Comparison of ENCODE assay signal across 8 mouse cellular contexts in the genomic region with DNA sequence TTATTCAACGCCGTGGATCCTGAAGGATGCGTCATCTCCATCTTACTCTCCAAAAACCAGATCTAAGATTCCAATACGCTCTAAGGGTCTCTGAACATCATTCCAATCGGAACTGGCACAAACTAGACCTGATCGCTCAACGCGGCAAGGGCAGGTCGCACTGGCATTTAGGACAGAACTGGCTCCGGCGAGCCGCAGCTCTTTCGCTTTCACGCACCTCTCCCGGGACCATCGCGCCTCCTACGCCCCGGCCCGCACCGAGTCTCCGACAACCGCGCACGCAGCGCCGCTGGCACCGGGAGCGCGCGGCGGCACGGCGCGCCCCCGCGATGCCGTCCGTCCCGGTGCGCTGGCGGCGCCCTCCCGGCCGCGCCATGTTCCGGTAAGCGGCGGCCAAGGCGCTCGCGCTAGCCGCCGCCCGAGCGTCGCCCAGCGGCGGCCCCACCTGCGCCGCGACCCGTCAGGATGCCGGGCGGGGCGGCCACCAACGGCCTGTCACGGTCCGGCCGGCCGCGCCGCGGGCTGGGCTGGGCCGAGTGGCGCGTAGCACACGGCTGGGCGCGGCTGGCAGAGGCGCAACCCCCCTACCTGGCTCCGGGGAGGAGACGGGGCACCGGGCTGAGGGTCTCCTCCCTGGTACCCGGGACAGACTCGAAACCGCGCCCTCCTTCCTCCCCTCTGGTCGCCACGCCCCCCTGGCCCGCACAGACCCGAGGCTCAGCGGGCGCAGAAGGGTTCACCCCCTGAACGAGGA. TPM values are rescaled to one million over a fixed set of nuclear protein-coding genes. Genes with fewer than 3 reads are reported as not detected.
DNase-seq lines count a peak whose midpoint lies in the region; ATAC-seq lines count a peak whose summit lies in the region.

No protein-coding gene starts in this region.

- no peaks in the 10 kb centered on the region for H3K27me3 ChIP-seq in limb, embryonic 11.5 days (ENCODE audit: control insufficient read depth, insufficient read depth, low read length)
- H3K27me3 ChIP-seq in midbrain, embryonic 14.5 days (ENCODE audit: control insufficient read depth, insufficient read depth, low read length): no peaks in the 10 kb centered on the region
- H3K27me3 ChIP-seq in stomach, embryonic 16.5 days (ENCODE audit: control insufficient read depth, insufficient read depth, low read length): no peaks in the 10 kb centered on the region

- DNase-seq in urinary bladder, postnatal 14 days (ENCODE audit: low spot score): peak; percentile 24
- no peak for DNase-seq in urinary bladder, postnatal 4 days (ENCODE audit: low spot score in 2 of 2)
- DNase-seq in cerebellum, adult 9-10 months: peak; percentile 55
- DNase-seq in frontal cortex, postnatal 36 days (ENCODE audit: low spot score in 2 of 2): peak; percentile 47 to 50
- peak; percentile 59 for DNase-seq in limb, embryonic 11.5 days (ENCODE audit: low spot score)
- peak; percentile 76 for DNase-seq in midbrain, embryonic 14.5 days

- H3K4me2 ChIP-seq in limb, embryonic 11.5 days (ENCODE audit: low read depth, severe bottlenecking): peak overlapping the region; percentile 89
- H3K4me2 ChIP-seq in midbrain, embryonic 14.5 days (ENCODE audit: low read length): peak overlapping the region; percentile 80
- peak overlapping the region; percentile 62 for H3K4me2 ChIP-seq in stomach, embryonic 16.5 days (ENCODE audit: low read depth, low read length)

- peak; percentile 27 for ATAC-seq in inflammation-experienced regulatory T-cells, adult 6 months
- ATAC-seq in limb, embryonic 11.5 days (ENCODE audit: insufficient number of reproducible peaks, low FRiP score, low TSS enrichment, low read depth): peak; percentile 89
- ATAC-seq in midbrain, embryonic 14.5 days (ENCODE audit: low FRiP score, low TSS enrichment): peak; percentile 88
- ATAC-seq in stomach, embryonic 16.5 days (ENCODE audit: insufficient read depth, low FRiP score): peak; percentile 90

- H3K4me3 ChIP-seq in limb, embryonic 11.5 days (ENCODE audit: low read depth, low read length): peak overlapping the region; percentile 77
- peak overlapping the region; percentile 86 for H3K4me3 ChIP-seq in midbrain, embryonic 14.5 days (replicated peaks; ENCODE audit: low read depth, low read length)
- H3K4me3 ChIP-seq in stomach, embryonic 16.5 days (replicated peaks; ENCODE audit: low read length): peak overlapping the region; percentile 90

- no peaks in the 10 kb centered on the region for H3K4me1 ChIP-seq in limb, embryonic 11.5 days (ENCODE audit: control insufficient read depth, insufficient read depth, low read length)
- H3K4me1 ChIP-seq in midbrain, embryonic 14.5 days (ENCODE audit: control insufficient read depth, insufficient read depth, low read length): peaks cover 23% of the 10 kb centered on the region
- H3K4me1 ChIP-seq in stomach, embryonic 16.5 days (ENCODE audit: control insufficient read depth, insufficient read depth, low read length): peaks cover 14% of the 10 kb centered on the region; the same call in 1 of the 2 replicates

- H3K9ac ChIP-seq in limb, embryonic 11.5 days (ENCODE audit: low read length): peak overlapping the region; percentile 70
- H3K9ac ChIP-seq in midbrain, embryonic 14.5 days (replicated peaks; ENCODE audit: low read length): peak overlapping the region; percentile 85
- peak overlapping the region; percentile 90 for H3K9ac ChIP-seq in stomach, embryonic 16.5 days (ENCODE audit: low read length)

- no peaks in the 10 kb centered on the region for H3K9me3 ChIP-seq in limb, embryonic 11.5 days (ENCODE audit: control insufficient read depth, low read length)
- no peaks in the 10 kb centered on the region for H3K9me3 ChIP-seq in midbrain, embryonic 14.5 days (ENCODE audit: control insufficient read depth, low read length)
- no peaks in the 10 kb centered on the region for H3K9me3 ChIP-seq in stomach, embryonic 16.5 days (replicated peaks; ENCODE audit: control insufficient read depth, low read length)

- peak overlapping the region; percentile 65 for H3K27ac ChIP-seq in limb, embryonic 11.5 days (replicated peaks; ENCODE audit: low read depth, low read length)
- peak overlapping the region; percentile 96 for H3K27ac ChIP-seq in midbrain, embryonic 14.5 days (replicated peaks; ENCODE audit: low read depth, low read length)
- peak overlapping the region; percentile 93 for H3K27ac ChIP-seq in stomach, embryonic 16.5 days (ENCODE audit: low read length)

- H3K36me3 ChIP-seq in limb, embryonic 11.5 days (ENCODE audit: control insufficient read depth, insufficient read depth, low read length): no peaks in the 10 kb centered on the region
- H3K36me3 ChIP-seq in midbrain, embryonic 14.5 days (ENCODE audit: control insufficient read depth, insufficient read depth, low read length): peaks cover 25% of the 10 kb centered on the region
- H3K36me3 ChIP-seq in stomach, embryonic 16.5 days (ENCODE audit: control insufficient read depth, insufficient read depth, low read length): peaks cover 7% of the 10 kb centered on the region; the same call in 1 of the 2 replicates

- under 1% methylated on average over 76 of the region's 95 CpGs for WGBS in limb, embryonic 11.5 days
- under 1% methylated on average over 89 of the region's 95 CpGs for WGBS in midbrain, embryonic 14.5 days
- under 1% methylated on average over 75 of the region's 95 CpGs for WGBS in stomach, embryonic 16.5 days

RNA-seq across cellular contexts. Expression of gene Ankrd12, which starts 0.5 kb away (rescaled TPM):
- 100 to 1,000 TPM in 2 of 3 experiments, 10 to 100 TPM in 1; 95.5 to 175 (median 163) TPM for polyA plus RNA-seq in inflammation-experienced regulatory T-cells, adult 6 months (2017; shearing (Covaris generic))
- polyA plus RNA-seq in limb, embryonic 11.5 days (2014; fragmentation: Nextera tagmentation; extraction: Ambion mirVana): 21.5 and 24.5 TPM in 2 replicates
- polyA plus RNA-seq in midbrain, embryonic 14.5 days (2014; fragmentation: Nextera tagmentation; extraction: Ambion mirVana): 152 and 168 TPM in 2 replicates
- polyA plus RNA-seq in stomach, embryonic 16.5 days (2015; fragmentation: Nextera tagmentation; extraction: Ambion mirVana): 26.8 and 30.3 TPM in 2 replicates

RNA-seq across cellular contexts. Expression of gene Ndufv2, which starts 25.0 kb away (rescaled TPM):
- polyA plus RNA-seq in inflammation-experienced regulatory T-cells, adult 6 months (2017; shearing (Covaris generic)): 100 to 1,000 TPM; 224 to 258 (median 256) TPM
- 320 TPM in 2 replicates for polyA plus RNA-seq in limb, embryonic 11.5 days (2014; fragmentation: Nextera tagmentation; extraction: Ambion mirVana)
- 363 and 404 TPM in 2 replicates for polyA plus RNA-seq in midbrain, embryonic 14.5 days (2014; fragmentation: Nextera tagmentation; extraction: Ambion mirVana)
- 331 and 340 TPM in 2 replicates for polyA plus RNA-seq in stomach, embryonic 16.5 days (2015; fragmentation: Nextera tagmentation; extraction: Ambion mirVana)

RNA-seq across cellular contexts. Expression of gene Washc1, which starts 35.0 kb away (rescaled TPM):
- polyA plus RNA-seq in inflammation-experienced regulatory T-cells, adult 6 months (2017; shearing (Covaris generic)): 10 to 100 TPM; 32.2 to 42.5 (median 32.9) TPM
- polyA plus RNA-seq in limb, embryonic 11.5 days (2014; fragmentation: Nextera tagmentation; extraction: Ambion mirVana): 34.4 and 36.9 TPM in 2 replicates
- 36.2 and 41.4 TPM in 2 replicates for polyA plus RNA-seq in midbrain, embryonic 14.5 days (2014; fragmentation: Nextera tagmentation; extraction: Ambion mirVana)
- polyA plus RNA-seq in stomach, embryonic 16.5 days (2015; fragmentation: Nextera tagmentation; extraction: Ambion mirVana): 35.3 and 36.1 TPM in 2 replicates

RNA-seq across cellular contexts. Expression of gene Ddx11, which starts 47.0 kb away (rescaled TPM):
- 10 to 100 TPM; 13.0 to 16.8 (median 14.9) TPM for polyA plus RNA-seq in inflammation-experienced regulatory T-cells, adult 6 months (2017; shearing (Covaris generic))
- 28.0 and 32.5 TPM in 2 replicates for polyA plus RNA-seq in limb, embryonic 11.5 days (2014; fragmentation: Nextera tagmentation; extraction: Ambion mirVana)
- 2.4 and 4.8 TPM in 2 replicates for polyA plus RNA-seq in midbrain, embryonic 14.5 days (2014; fragmentation: Nextera tagmentation; extraction: Ambion mirVana)
- polyA plus RNA-seq in stomach, embryonic 16.5 days (2015; fragmentation: Nextera tagmentation; extraction: Ambion mirVana): 17.7 and 20.1 TPM in 2 replicates

Comparison
In these comparisons a context has a peak if more than half of its experiments do, and no peak if none do; other contexts are left out.
1. DNase-seq: peak in urinary bladder, postnatal 14 days (single experiment), cerebellum, adult 9-10 months (single experiment), frontal cortex, postnatal 36 days (2 of 2), limb, embryonic 11.5 days (single experiment) and midbrain, embryonic 14.5 days (single experiment); none in urinary bladder, postnatal 4 days (0 of 2).
2. ATAC-seq: peak in every context shown above with its lines; median percentile 90 in stomach, embryonic 16.5 days; 89 in limb, embryonic 11.5 days; 88 in midbrain, embryonic 14.5 days; 27 in inflammation-experienced regulatory T-cells, adult 6 months.
3. Peak in every context shown above with its lines, with median percentiles within 50 percentile points of each other: H3K27ac ChIP-seq, H3K4me2 ChIP-seq, H3K4me3 ChIP-seq and H3K9ac ChIP-seq.